Mouse (Mus musculus): ENCODE results near the gene Tas1r1.

The Tas1r1 gene

DNA sequence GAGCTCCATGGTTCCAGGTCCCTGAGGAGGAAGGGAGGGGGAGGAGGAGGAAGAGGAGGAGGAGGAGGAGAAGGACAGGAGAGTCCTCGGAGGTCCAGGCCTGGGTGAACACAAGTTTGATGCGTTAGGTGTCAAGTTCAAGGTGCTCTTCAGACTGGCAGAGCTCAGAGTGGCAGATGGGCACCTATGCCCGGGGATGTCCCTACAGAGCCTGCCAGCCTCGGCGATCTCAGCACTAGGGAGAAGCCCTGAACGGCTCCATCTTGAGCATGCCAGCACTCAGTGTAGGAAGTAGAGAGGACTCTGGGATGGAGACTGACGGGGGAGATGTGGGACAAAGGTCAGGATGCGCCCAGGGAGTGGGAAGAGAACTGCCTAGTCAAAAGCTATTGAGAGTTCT, 51.7 kb downstream of the Tas1r1 start:
- DNase-seq, result peak in 1 of 2 experiments; percentile 43

DNA sequence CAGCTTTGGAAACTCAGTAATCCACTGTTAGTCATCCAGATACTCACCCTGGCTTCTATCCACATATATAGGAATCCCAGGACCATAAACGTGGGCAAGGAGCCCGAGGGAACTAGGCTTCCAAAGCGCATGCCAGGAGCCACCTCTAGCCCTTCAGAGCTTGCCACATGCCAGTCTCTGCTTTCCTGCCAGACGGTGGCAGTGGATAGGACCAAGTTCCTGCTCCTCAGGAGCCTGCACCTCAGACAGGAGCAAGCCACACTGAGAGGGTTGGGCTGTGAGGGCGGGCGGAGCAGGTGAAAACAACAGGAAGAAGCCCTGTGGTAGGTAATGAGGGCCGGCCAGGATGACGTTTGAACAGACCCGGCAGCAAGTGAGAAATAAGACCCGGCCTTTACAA, 52.5 kb downstream of the Tas1r1 start:
- DNase-seq, result peak; percentile 59 to 62

DNA sequence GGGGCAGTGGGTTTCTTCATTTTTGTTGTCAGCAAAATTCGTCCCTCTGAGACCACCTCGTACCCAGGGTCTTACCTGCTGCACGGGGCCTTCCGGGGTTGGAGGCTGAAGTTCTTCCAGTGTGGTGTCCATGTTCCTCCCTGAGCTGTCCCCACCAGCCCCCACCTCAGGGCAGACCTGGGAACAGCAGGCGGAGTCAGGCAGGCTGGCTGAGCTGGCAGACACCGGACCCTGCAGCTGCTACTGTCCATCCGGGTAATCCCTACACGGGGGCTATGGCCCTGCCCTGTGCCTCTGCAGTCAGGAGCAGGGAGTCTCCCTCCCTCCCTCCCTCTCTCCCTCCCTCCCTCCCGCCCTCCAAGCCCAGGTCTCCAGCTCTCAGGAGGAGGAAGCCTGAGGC, 54.8 kb downstream of the Tas1r1 start:
- no peak for DNase-seq

DNA sequence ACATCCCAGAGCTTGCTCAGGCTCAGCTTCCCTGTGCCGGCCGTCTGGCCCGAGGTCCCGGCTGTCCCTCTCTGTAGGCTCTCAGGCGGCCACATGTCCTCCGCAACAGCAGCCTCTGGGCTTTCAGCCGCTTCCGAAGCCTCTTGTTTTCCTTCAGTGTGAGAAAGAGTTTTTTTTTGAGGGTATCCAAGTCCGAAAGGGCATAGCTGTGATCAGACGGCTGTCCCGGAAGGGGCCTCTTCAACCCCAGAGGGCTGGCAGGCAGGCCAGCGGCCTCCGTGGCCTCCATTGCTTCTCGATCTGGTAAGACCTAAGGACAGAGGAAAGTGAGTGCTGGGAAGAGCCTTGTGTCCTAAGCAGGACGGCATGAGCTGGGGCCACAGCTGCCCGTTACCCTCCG, 55.3 kb downstream of the Tas1r1 start:
- DNase-seq, result no peak

DNA sequence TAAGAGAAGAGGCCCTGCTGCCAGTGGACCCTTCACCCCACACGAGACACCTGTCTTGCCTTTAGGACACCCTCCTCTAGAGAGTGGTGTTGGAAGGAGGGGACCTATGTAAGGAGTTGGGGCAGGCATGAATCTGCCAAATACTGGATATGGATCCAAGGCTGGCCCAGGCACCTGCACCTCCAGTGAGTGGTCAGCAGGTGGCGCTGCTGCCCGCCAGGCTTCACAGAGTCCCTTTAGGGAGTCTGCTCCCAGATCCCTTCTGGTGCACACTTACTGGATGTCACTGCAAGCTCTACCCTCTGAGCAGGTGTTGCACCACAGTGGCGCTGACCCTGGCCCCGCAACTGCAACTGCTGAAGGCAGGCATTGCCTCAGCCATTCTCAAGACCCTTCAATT, 57.0 kb downstream of the Tas1r1 start:
- peak; percentile 86 to 88 for DNase-seq

DNA sequence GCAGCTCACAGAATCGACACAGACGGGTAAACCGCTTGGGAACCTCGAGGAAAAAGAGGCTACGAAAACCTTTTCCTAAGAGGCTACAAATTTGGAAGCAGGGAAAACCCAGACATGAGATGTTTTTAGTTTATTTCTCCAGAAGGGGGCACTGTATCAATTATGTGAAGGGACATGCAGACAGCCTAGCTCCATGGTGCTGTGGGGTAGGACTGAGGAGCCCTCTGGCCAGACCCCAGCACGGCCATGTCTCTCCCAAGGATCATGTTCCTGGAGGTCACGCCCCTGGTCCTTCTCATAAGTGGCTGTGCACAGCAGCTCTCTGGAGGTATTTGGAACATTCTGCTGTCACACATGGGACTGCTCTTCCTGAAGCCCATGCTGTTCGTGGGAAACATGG, 57.7 kb downstream of the Tas1r1 start:
- no peak for DNase-seq
